Mouse (Mus musculus) heart, adult 11 months (tissue): ENCODE results near the gene Aifm1.
A peak's percentile ranks its signal among the peaks of the same experiment; 100 is the strongest.

Experiments used
- DNase-seq: peaks from one replicate; pipeline ENCODE4 v3.0.0; 2022

Gene Aifm1

GRCm38 (mm10) chrX:48513166-48513807 lies at the start of gene Aifm1:
Gene Aifm1 (minus strand): TSS chrX:48513563.
- peak; percentile 100 for DNase-seq

- peak; percentile 86 for DNase-seq
These were observed 18.8 kb upstream of the Aifm1 start for GRCm38 (mm10) chrX:48532175-48532574.

- no peak for DNase-seq
These were observed 13.1 kb upstream of the Aifm1 start for GRCm38 (mm10) chrX:48526435-48526834.

DNA sequence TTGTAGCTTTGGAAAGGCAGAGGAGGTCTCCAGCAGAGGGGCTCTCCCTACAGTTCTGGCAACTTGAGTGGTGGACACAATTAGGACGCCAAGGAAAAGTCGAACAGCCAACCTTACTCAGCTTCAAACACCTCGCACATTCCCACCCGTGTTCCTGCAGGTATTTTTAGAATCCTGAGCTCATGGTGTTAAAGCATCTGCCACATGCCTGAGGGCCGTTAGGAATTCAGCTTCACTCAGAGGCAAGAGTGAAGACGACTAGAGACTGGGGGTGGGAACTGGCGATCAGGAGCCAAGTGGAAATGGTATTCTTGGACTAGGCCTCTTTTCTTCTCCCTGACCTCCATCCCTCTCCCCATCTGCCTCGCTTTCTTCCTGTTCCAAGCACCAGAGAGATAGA lies 12.5 kb upstream of the Aifm1 start:
- no peak for DNase-seq

- DNase-seq, result no peak
These were observed 12.0 kb upstream of the Aifm1 start for GRCm38 (mm10) chrX:48525332-48525731.

DNA sequence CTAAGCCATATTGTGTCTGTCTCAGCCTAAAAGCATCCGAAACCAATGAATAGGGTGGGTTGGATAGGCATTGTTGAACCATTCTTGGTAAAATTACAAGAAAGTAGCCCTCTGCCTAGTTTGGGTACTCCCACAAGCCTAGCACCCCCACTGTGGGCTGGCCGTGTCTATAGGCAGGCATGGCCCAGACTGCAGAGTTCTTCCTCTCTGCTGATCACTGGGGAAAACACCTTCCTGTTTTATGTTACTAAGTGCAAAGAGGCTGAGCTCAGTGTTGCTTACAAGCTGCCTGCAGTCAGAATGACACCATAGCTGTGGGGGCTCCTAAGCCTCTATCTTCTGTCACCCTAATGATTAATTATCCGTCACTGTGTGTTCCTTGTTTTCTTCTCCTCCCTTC lies 10.1 kb upstream of the Aifm1 start:
- DNase-seq, result no peak

DNA sequence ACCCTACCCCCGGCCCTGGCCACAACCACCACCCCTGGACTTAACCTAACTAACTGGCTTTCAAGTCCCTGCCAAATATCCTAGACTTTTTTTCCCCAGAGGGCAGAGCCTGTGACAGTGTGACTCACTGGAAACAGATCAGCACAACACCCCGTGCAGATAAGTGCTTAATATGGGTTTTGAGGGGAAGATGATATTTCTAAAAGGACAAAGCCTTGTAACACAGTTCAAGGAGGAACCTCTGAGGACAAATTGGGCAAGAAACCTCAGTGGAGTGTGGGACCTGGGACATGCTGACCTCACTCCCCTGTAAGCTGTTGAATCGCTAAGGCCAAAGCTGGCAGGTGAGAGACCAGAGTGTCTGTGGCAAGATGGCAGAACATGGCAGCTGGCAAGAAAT lies 8.3 kb upstream of the Aifm1 start:
- DNase-seq, result no peak

DNA sequence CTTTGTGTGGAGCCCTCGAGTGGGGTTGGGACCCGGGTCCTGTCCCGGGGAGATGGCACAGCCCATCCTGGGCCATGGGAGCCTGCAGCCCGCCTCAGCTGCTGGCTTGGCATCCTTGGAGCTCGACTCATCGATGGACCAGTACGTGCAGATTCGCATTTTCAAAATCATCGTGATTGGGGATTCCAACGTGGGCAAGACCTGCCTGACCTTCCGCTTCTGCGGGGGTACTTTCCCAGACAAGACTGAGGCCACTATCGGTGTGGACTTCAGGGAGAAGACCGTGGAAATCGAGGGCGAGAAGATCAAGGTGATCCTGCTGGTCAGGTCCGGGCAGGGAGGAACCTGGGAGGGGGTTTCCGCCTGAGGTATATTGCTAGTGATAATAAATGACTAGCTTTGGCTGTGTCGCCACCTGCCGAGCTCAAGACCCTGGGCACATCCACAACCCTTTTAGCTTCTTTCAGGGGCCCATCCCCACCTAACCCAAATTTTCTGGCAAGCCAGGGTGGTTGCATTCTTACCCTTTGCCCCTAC lies 6.3 kb upstream of the Aifm1 start:
- DNase-seq, result no peak

GRCm38 (mm10) chrX:48518808-48519548 lies 5.6 kb upstream of the Aifm1 start, which contains the start of gene Rab33a:
Gene Rab33a (plus strand): TSS chrX:48519285.
- no peak for DNase-seq

- no peak for DNase-seq
These were observed 4.9 kb upstream of the Aifm1 start for GRCm38 (mm10) chrX:48518211-48518807.

DNA sequence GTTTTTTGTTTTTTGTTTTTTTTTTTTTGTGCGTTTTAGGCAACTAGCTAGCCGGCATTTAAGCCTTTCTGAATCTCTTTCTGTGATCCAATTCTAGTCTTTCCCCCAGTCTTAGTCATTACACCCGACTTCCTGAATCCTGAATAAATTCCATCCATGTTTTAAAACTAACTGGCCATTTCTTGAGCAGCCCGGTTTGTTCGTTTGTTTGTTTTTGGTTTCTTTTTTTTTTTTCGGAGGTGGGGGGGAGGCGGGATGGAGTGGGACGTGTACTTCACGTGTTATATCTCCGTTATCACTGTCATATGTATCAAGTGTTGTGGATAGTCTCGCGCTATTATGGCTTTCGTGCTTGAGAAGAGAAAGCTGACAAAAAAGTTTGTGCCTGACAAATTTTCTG lies 461 bp upstream of the Aifm1 start:
- DNase-seq, result no peak

GRCm38 (mm10) chrX:48493763-48494162 lies 19.6 kb downstream of the Aifm1 start:
- DNase-seq, result no peak

- no peak for DNase-seq
These were observed 31.7 kb downstream of the Aifm1 start for GRCm38 (mm10) chrX:48481687-48482086.

GRCm38 (mm10) chrX:48481095-48481494 lies 32.3 kb downstream of the Aifm1 start:
- no peak for DNase-seq

GRCm38 (mm10) chrX:48467355-48467946 lies 45.9 kb downstream of the Aifm1 start:
- peak; percentile 92 for DNase-seq

DNA sequence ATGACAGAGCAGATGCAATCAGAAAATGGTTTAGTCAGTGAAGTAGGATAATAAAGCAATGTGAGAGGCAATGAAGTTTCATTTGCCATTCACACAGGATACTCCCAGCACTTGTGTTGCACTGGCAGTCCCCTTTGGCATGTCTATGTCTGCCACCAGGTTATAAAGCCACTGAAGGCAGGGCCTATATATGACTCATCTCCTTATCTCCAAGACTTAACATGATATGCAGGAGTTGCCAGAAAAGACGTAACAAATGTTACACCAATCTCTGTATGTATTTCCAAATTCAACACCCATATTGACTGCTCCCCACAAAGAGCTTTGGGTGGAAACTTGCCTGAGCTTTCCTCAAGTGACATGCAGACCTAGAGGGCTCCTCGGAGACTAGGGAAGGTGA lies 47.2 kb downstream of the Aifm1 start:
- peak; percentile 4 for DNase-seq

- DNase-seq, result no peak
These were observed 48.9 kb downstream of the Aifm1 start for GRCm38 (mm10) chrX:48464436-48464835.

DNA sequence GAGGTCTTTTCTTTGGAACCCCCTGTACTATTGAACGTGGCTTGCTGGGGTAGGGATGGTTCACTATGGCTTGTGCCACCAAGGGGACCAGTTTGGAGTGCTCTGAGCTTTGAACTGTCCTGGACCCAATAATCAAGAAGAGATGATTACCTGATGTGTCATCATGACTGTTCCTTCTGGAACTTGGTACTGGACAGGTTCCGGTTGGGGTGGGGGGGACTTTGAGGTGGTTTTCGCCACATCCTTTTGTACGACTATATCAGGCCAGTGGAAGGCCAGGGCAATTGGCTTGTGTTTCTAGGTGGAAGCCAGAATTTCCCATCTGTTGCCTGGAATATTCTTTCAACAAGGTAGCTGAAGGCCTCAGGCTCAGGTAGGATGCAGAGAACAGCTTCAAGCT lies 49.7 kb downstream of the Aifm1 start:
- DNase-seq, result no peak

DNA sequence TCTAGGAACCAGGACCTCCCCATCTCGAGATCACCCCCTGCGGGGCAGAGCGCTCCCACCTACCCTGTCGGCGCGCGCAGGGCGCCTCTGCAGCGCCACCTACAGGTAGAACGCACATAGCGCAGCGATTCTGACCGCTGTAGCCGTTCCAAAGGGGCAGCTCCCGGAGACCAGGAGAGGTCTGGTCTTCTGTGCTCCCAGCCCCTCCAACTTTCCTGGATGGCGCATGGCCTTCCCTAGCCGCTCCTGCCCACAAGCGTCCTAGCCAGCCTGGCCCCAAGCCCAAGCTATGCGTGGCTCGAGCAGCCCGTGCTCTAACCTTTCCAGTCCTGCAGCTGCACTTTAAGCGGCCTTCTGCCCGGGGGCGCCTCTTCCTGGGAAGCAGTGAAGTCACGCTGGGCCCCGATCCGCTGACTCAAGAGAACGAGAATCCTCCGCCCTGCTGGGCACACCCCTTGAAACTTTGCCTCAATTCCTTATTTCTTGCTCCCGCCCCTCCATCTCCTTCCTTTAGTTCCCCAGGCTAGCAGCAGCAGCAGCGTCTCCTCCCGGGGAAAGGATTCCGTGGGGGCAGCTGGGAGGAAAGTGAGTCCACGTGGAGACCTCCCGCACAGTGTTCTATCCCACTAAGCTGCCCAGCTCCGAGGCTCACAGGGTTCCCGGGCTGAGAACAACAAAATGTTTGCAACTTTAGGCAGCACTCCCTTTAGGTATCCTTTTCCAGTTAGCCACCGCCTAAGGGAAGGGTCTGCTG lies 50.4 kb downstream of the Aifm1 start, which contains the start of gene Elf4:
Elf4 (minus strand) TSS at position 379 of the 754 bp plus-strand sequence.
- peak; percentile 97 for DNase-seq

- DNase-seq, result peak; percentile 82
These were observed 51.1 kb downstream of the Aifm1 start for GRCm38 (mm10) chrX:48462297-48462696.

DNA sequence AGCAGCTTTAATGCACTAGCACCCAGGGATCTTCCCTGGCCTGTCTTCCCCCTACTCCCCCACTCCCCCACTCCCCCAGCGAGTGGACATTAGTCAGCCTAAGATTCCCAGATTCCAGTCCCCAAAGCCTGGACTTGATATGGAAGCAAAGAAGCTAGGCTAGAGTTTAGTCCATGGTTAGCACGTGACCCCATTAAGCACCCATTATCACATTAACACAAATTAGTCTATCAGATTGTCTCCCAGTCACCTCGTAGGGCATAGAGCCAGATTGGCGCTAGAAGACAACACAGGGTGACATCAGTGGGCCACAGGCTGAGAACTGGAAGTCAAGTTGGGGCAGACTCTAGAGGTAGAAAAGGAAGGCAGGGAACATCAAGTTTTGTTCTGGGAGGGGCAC lies 52.4 kb downstream of the Aifm1 start:
- peak; percentile 40 for DNase-seq

DNA sequence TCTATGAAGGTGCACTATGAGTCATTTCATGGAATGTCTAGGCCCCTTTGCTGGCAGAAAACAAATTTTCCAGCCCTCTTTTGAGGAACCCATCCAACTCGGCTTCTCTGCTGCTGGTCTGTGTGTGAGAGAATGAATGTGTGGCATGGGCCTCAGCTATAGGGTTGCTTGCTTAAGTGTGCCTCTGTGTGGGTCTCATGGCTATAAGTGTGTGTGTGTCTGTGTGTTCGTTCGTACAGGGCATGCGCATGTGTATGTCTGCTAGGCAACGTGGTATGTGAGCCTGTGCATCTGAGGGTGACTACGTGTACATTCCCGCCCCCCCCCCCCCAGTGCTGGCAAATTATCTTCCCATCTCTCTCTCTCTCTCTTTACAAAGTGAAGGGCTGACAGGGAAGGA lies 52.9 kb downstream of the Aifm1 start:
- DNase-seq, result peak; percentile 65

GRCm38 (mm10) chrX:48456956-48457355 lies 56.4 kb downstream of the Aifm1 start:
- DNase-seq, result peak; percentile 81
